Mouse (Mus musculus) CH12.LX (cell line): Measurements from ENCODE around the gene Rpl6. TPM values are rescaled to one million over a fixed set of nuclear protein-coding genes. Genes with fewer than 3 reads are reported as not detected.

Experiments used
- DNase-seq: peaks from one replicate; pipeline ENCODE4 v3.0.0-alpha.2; 2013; ENCODE audit errors: extremely low read depth
- H3K27ac ChIP-seq: 2 replicates; pipeline ENCODE4 v1.5.1; 2012; ENCODE audit warnings: low read depth, mild to moderate bottlenecking, control low read depth, moderate library complexity; ENCODE audit not compliant: insufficient read depth
- H3K27me3 ChIP-seq: replicated peaks from 2 replicates; pipeline ENCODE3; 2012; ENCODE audit warnings: inconsistent platforms
- H3K36me3 ChIP-seq, 2 experiments: replicated peaks in 1 of 2; 2 replicates each; pipeline versions ENCODE3 to v1.6.1; 2012; ENCODE audit warnings: inconsistent platforms in 1 of 2, low read length in 1 of 2, mild to moderate bottlenecking in 1 of 2, mixed read lengths in 1 of 2, moderate library complexity in 1 of 2; ENCODE audit not compliant: control insufficient read depth in 1 of 2, insufficient read depth in 1 of 2
- H3K4me1 ChIP-seq, 2 experiments: 2 replicates each; pipeline ENCODE4 v1.6.1; 2012; ENCODE audit warnings: inconsistent platforms in 1 of 2, moderate library complexity in 1 of 2; ENCODE audit not compliant: insufficient read depth in 2 of 2, control insufficient read depth in 1 of 2
- H3K4me2 ChIP-seq: 2 replicates; pipeline ENCODE4 v1.6.1; 2012; ENCODE audit warnings: low read depth, mild to moderate bottlenecking, control low read depth; ENCODE audit not compliant: poor library complexity, insufficient read depth, severe bottlenecking
- H3K4me3 ChIP-seq, 3 experiments: fragments of 150-350 bp in 1 of 3; sonication (generic) in 1 of 3; replicated peaks in 1 of 3; 2 replicates each; pipeline versions ENCODE3 to v1.5.1; 2011 to 2012; ENCODE audit warnings: low read depth in 2 of 3, low read length in 2 of 3, mild to moderate bottlenecking in 2 of 3, moderate library complexity in 2 of 3, control low read depth in 1 of 3, improper control_type of control experiment in 1 of 3, inconsistent platforms in 1 of 3, mixed read lengths in 1 of 3; ENCODE audit not compliant: poor library complexity in 1 of 3
- H3K79me2 ChIP-seq: replicated peaks from 2 replicates; pipeline ENCODE4 v1.6.1; 2012; ENCODE audit warnings: mild to moderate bottlenecking, moderate library complexity; ENCODE audit not compliant: control insufficient read depth, poor library complexity, insufficient read depth, severe bottlenecking; ENCODE audit errors: extremely low read depth
- H3K9ac ChIP-seq: 2 replicates; pipeline ENCODE4 v1.6.1; 2012; ENCODE audit warnings: low read depth, mild to moderate bottlenecking, control low read depth, moderate library complexity; ENCODE audit not compliant: insufficient read depth
- H3K9me3 ChIP-seq: replicated peaks from 2 replicates; pipeline ENCODE3; 2012; ENCODE audit warnings: low read length, inconsistent platforms, mixed read lengths
- CHD1 ChIP-seq: IDR thresholded peaks from 2 replicates; pipeline ENCODE4 v1.6.1; 2012; ENCODE audit warnings: low read depth, low read length, improper control_type of control experiment, inconsistent platforms
- CTCF ChIP-seq, 2 experiments: IDR thresholded peaks in 1 of 2; conservative IDR thresholded peaks in 1 of 2; 2 replicates each; pipeline ENCODE4 v1.5.1; 2011 to 2012; ENCODE audit warnings: low read depth in 2 of 2, low read length in 2 of 2, improper control_type of control experiment in 1 of 2, inconsistent platforms in 1 of 2, mild to moderate bottlenecking in 1 of 2, moderate library complexity in 1 of 2
- E2F4 ChIP-seq: IDR thresholded peaks from 2 replicates; pipeline ENCODE4 v1.6.1; 2011; ENCODE audit warnings: low read depth, low read length, improper control_type of control experiment; ENCODE audit not compliant: insufficient replicate concordance
- ELF1 ChIP-seq: IDR thresholded peaks from 2 replicates; pipeline ENCODE4 v1.6.1; 2014; ENCODE audit warnings: low read depth, mild to moderate bottlenecking, inconsistent platforms, low read length, improper control_type of control experiment
- JUN ChIP-seq: IDR thresholded peaks from 2 replicates; pipeline ENCODE4 v1.6.1; 2011; ENCODE audit warnings: low read depth, mild to moderate bottlenecking, low read length, improper control_type of control experiment, moderate library complexity; ENCODE audit not compliant: insufficient read depth
- KAT2A ChIP-seq: IDR thresholded peaks from 2 replicates; pipeline ENCODE4 v1.6.1; 2012; ENCODE audit warnings: low read length, improper control_type of control experiment, inconsistent platforms; ENCODE audit not compliant: insufficient replicate concordance
- MXI1 ChIP-seq: IDR thresholded peaks from 2 replicates; pipeline ENCODE4 v1.6.1; 2011; ENCODE audit warnings: mild to moderate bottlenecking, low read depth, low read length, improper control_type of control experiment
- NRF1 ChIP-seq: IDR thresholded peaks from 2 replicates; pipeline ENCODE4 v1.6.1; 2014; ENCODE audit warnings: low read depth, mild to moderate bottlenecking, inconsistent platforms, low read length, improper control_type of control experiment, moderate library complexity
- PAX5 ChIP-seq: IDR thresholded peaks from 2 replicates; pipeline ENCODE4 v1.6.1; 2012; ENCODE audit warnings: low read length, inconsistent platforms, mixed read lengths
- POLR2A ChIP-seq: IDR thresholded peaks from 2 replicates; pipeline ENCODE4 v1.6.1; 2011; ENCODE audit warnings: low read depth, mild to moderate bottlenecking, improper control_type of control experiment, low read length
- RAD21 ChIP-seq: IDR thresholded peaks from 2 replicates; pipeline ENCODE4 v1.6.1; 2011; ENCODE audit warnings: low read depth, mild to moderate bottlenecking, low read length, improper control_type of control experiment, moderate library complexity
- RCOR1 ChIP-seq: conservative IDR thresholded peaks from 2 replicates; pipeline ENCODE4 v1.6.1; 2012; ENCODE audit warnings: low read depth, mild to moderate bottlenecking, inconsistent platforms, low read length, improper control_type of control experiment
- SMC3 ChIP-seq: IDR thresholded peaks from 2 replicates; pipeline ENCODE4 v1.6.1; 2011; ENCODE audit warnings: low read depth, low read length, improper control_type of control experiment
- USF1 ChIP-seq: IDR thresholded peaks from 2 replicates; pipeline ENCODE4 v1.6.1; 2014; ENCODE audit warnings: low read depth, mild to moderate bottlenecking, inconsistent platforms, low read length, improper control_type of control experiment
- ZKSCAN1 ChIP-seq: IDR thresholded peaks from 2 replicates; pipeline ENCODE4 v1.6.1; 2012; ENCODE audit warnings: low read depth, inconsistent platforms, low read length, improper control_type of control experiment, borderline replicate concordance
- ZMIZ1 ChIP-seq: IDR thresholded peaks from 2 replicates; pipeline ENCODE4 v1.6.1; 2012; ENCODE audit warnings: low read depth, mild to moderate bottlenecking, inconsistent platforms, low read length, improper control_type of control experiment
- ZNF384 ChIP-seq: IDR thresholded peaks from 2 replicates; pipeline ENCODE4 v1.6.1; 2012; ENCODE audit warnings: low read depth, low read length, improper control_type of control experiment, inconsistent platforms
- dilution Hi-C: fragments of 300-500 bp; cut with MboI; formaldehyde crosslinking; loops from 2 replicates; pipeline ENCODE4 v1.14.3; 2020; ENCODE audit warnings: low sequenced_read_pairs; ENCODE audit not compliant: extremely low pct_unique_long_range_greater_than_20kb, extremely low pct_ligation_motif_present
- in situ Hi-C: fragments of 300-500 bp; cut with MboI; formaldehyde crosslinking; loops from 3 replicates; pipeline ENCODE4 v1.14.3; 2019; ENCODE audit warnings: low sequenced_read_pairs, low pct_ligation_motif_present, low pct_unique_long_range_greater_than_20kb, mixed read lengths
- polyA plus RNA-seq: library from polyadenylated mRNA; unstranded; fragments of >175 nt; gene quantifications from 2 replicates; pipeline ENCODE4 v1.2.1, GENCODE M21; 2012; ENCODE audit warnings: low read depth; ENCODE audit not compliant: insufficient read length
- total RNA-seq, 2 experiments: library from RNA; depleted of rRNA; stranded (reverse); fragments of 300-350 nt in 1 of 2; fragments of >200 nt in 1 of 2; gene quantifications; 2 replicates each; pipeline ENCODE4 v1.2.3; 2012 to 2014

Rpl6 gene
- total and polyA plus RNA-seq, 3 experiments = 2,433 to 2,694 (median 2,607) TPM

DNA sequence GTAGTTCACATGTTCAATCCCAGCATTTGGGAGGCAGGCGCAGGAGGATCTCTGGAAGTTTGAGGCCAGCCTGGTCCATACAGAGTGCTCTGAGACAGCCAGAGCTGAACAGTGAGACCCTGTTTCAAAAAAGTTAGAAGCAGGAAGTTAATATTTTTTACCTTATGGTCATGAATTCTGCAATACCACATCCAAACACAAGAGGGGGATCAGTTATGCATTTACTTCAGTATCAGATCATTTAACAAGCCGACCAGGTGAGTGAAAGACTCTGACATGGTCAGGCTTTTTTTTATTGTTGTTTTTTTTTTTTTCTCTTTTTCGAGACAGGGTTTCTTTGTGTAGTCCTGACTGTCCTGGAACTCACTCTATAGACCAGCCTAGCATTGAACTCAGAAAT, 2.5 kb upstream of the Rpl6 start:
- Histone ChIP-seq H3K4me1 (peaks cover 18 to 32% of the 10 kb centered on the region in 2 experiments), H3K9me3 (no peaks in the 10 kb centered on the region), H3K79me2 (peaks cover 22% of the 10 kb centered on the region), H3K36me3 (peaks cover 14 to 18% of the 10 kb centered on the region in 2 experiments), H3K4me3 (peak overlapping the region in 1 of 3 experiments; percentile 25), H3K27ac (no peak overlapping the region), H3K27me3 (no peaks in the 10 kb centered on the region), H3K4me2 (no peak overlapping the region), H3K9ac (no peak overlapping the region)
- in situ Hi-C loops (loop anchor here (10.0 kb wide), 1 partner anchor 173 kb away; no protein-coding TSS in a partner anchor), dilution Hi-C loops (no loop called here)
- DNase-seq = peak; percentile 88
- no peak for TF ChIP-seq JUN
- no peak for TF ChIP-seq KAT2A
- no peak for TF ChIP-seq PAX5
- peak; percentile 48 to 71 for TF ChIP-seq CTCF (conservative IDR thresholded peaks at IDR 0.05 in 1 of 2, IDR thresholded peaks at IDR 0.05 in 1 of 2; ENCODE audit: low read depth in 2 of 2, low read length in 2 of 2)
- peak; percentile 34; the same call in 1 of the 2 replicates for TF ChIP-seq ELF1
- peak; percentile 46 for TF ChIP-seq SMC3
- no peak for TF ChIP-seq RCOR1
- no peak for TF ChIP-seq POLR2A
- TF ChIP-seq ZMIZ1 = no peak
- TF ChIP-seq ZKSCAN1 = no peak
- no peak for TF ChIP-seq NRF1
- TF ChIP-seq ZNF384 = peak; percentile 67
- TF ChIP-seq USF1 = no peak
- peak; percentile 49 for TF ChIP-seq RAD21
- no peak for TF ChIP-seq E2F4
- TF ChIP-seq CHD1 = no peak
- TF ChIP-seq, all 38 proteins: peak for 5

DNA sequence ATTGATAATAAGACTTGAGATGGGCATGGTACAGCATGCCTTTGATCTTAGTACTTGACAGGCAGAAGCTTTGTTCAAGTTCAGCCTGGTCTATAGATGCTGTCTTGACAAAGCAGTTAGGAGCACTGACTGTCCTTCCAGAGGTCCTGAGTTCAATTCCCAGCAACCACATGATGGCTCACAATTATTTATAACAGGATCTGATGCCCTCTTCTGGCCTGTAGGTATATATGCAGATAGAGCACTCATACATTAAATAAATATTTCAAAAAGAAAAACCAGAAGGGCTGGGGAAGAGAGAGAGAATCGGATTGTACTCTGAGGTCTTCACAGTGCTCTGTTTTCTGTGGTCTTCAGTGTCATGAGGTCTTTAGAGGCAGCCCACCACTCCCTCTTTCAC, 1.8 kb upstream of the Rpl6 start:
- no peak for DNase-seq
- dilution Hi-C loops = no loop called here
- peaks cover 29% of the 10 kb centered on the region for H3K79me2 ChIP-seq
- no peaks in the 10 kb centered on the region for H3K27me3 ChIP-seq
- no peaks in the 10 kb centered on the region for H3K9me3 ChIP-seq
- TF ChIP-seq MXI1 = no peak
- peak in 1 of 2 experiments; percentile 34; a peak in 2 of 4 replicates for TF ChIP-seq CTCF (conservative IDR thresholded peaks at IDR 0.05 in 1 of 2, IDR thresholded peaks at IDR 0.05 in 1 of 2; ENCODE audit: low read depth in 2 of 2, low read length in 2 of 2)
- TF ChIP-seq, all 38 proteins: peak for 1
- no peak overlapping the region for H3K27ac ChIP-seq
- no peak overlapping the region for H3K4me3 ChIP-seq
- in situ Hi-C loops = loop anchor here (10.0 kb wide), 1 partner anchor 172 kb away; no protein-coding TSS in a partner anchor
- H3K36me3 ChIP-seq = peaks cover 21 to 25% of the 10 kb centered on the region in 2 experiments
- H3K4me1 ChIP-seq = peaks cover 14 to 32% of the 10 kb centered on the region in 2 experiments
- no peak overlapping the region for H3K4me2 ChIP-seq
- no peak overlapping the region for H3K9ac ChIP-seq
